Mouse (Mus musculus): ENCODE results near the gene Psmb5. TPM values are rescaled to one million over a fixed set of nuclear protein-coding genes. Genes with fewer than 3 reads are reported as not detected.
"Not testable (repeated sequence)": the region's sequence is repeated elsewhere in the genome, so short reads cannot be mapped to it uniquely, and the experiment has no call there.

Psmb5 gene
- polyA plus RNA-seq, 1 experiment from 2014 or later = 420 TPM

GRCm38 (mm10) chr14:54623334-54623733 lies 5.5 kb upstream of the Psmb5 start:
- Histone ChIP-seq H3K36me3 (ENCODE audit: control insufficient read depth, insufficient read depth, low read length) (no peaks in the 10 kb centered on the region), H3K4me2 (replicated peaks; ENCODE audit: low read depth, low read length) (no peak overlapping the region), H3K4me3 (ENCODE audit: low read length) (no peak overlapping the region), H3K4me1 (ENCODE audit: control insufficient read depth, insufficient read depth, low read length) (no peaks in the 10 kb centered on the region), H3K27me3 (ENCODE audit: control insufficient read depth, insufficient read depth, low read length) (no peaks in the 10 kb centered on the region), H3K27ac (ENCODE audit: low read depth, low read length) (no peak overlapping the region), H3K9me3 (ENCODE audit: control insufficient read depth, low read length) (no peaks in the 10 kb centered on the region), H3K9ac (ENCODE audit: low read depth, low read length) (no peak overlapping the region)
- WGBS = 85% methylated on average over 6 of the region's 6 CpGs
- no peak for ATAC-seq (ENCODE audit: low FRiP score, low TSS enrichment)

GRCm38 (mm10) chr14:54621133-54621532 lies 3.3 kb upstream of the Psmb5 start, which contains the start of gene Psmb11:
Psmb11 (plus strand) TSS chr14:54621433.
- Histone ChIP-seq H3K4me3 (ENCODE audit: low read length) (no peak within 1 kb of the TSS), H3K27ac (ENCODE audit: low read depth, low read length) (no peak within 1 kb of the TSS), H3K27me3 (ENCODE audit: control insufficient read depth, insufficient read depth, low read length) (no peaks in the 10 kb centered on the region), H3K9ac (ENCODE audit: low read depth, low read length) (no peak within 1 kb of the TSS), H3K4me1 (ENCODE audit: control insufficient read depth, insufficient read depth, low read length) (peaks cover 7% of the 10 kb centered on the region), H3K4me2 (replicated peaks; ENCODE audit: low read depth, low read length) (no peak within 1 kb of the TSS), H3K9me3 (ENCODE audit: control insufficient read depth, low read length) (no peaks in the 10 kb centered on the region), H3K36me3 (ENCODE audit: control insufficient read depth, insufficient read depth, low read length) (peaks cover 3% of the 10 kb centered on the region; the same call in 1 of the 2 replicates)
- no peak for ATAC-seq (ENCODE audit: low FRiP score, low TSS enrichment)
- WGBS = 87% methylated on average over 1 of the region's 1 CpGs

GRCm38 (mm10) chr14:54617152-54617896 lies 498 bp downstream of the Psmb5 start:
- 2% methylated on average over 37 of the region's 38 CpGs for WGBS
- Histone ChIP-seq H3K9me3 (ENCODE audit: control insufficient read depth, low read length) (no peaks in the 10 kb centered on the region), H3K4me2 (replicated peaks; ENCODE audit: low read depth, low read length) (peak overlapping the region; percentile 62), H3K4me1 (ENCODE audit: control insufficient read depth, insufficient read depth, low read length) (peaks cover 7% of the 10 kb centered on the region), H3K27ac (ENCODE audit: low read depth, low read length) (peak overlapping the region; percentile 24; the same call in 1 of the 2 replicates), H3K27me3 (ENCODE audit: control insufficient read depth, insufficient read depth, low read length) (no peaks in the 10 kb centered on the region), H3K36me3 (ENCODE audit: control insufficient read depth, insufficient read depth, low read length) (peaks cover 28% of the 10 kb centered on the region), H3K9ac (ENCODE audit: low read depth, low read length) (peak overlapping the region; percentile 81), H3K4me3 (ENCODE audit: low read length) (peak overlapping the region; percentile 82)
- ATAC-seq (ENCODE audit: low FRiP score, low TSS enrichment) = peak; percentile 65

GRCm38 (mm10) chr14:54616226-54616825 lies 1.5 kb downstream of the Psmb5 start:
- H3K9me3 ChIP-seq (ENCODE audit: control insufficient read depth, low read length) = no peaks in the 10 kb centered on the region
- no peaks in the 10 kb centered on the region for H3K27me3 ChIP-seq (ENCODE audit: control insufficient read depth, insufficient read depth, low read length)
- no peak overlapping the region for H3K9ac ChIP-seq (ENCODE audit: low read depth, low read length)
- H3K4me2 ChIP-seq (replicated peaks; ENCODE audit: low read depth, low read length) = no peak overlapping the region
- H3K27ac ChIP-seq (ENCODE audit: low read depth, low read length) = no peak overlapping the region
- 93% methylated on average over 16 of the region's 16 CpGs for WGBS
- H3K4me1 ChIP-seq (ENCODE audit: control insufficient read depth, insufficient read depth, low read length) = peaks cover 7% of the 10 kb centered on the region
- ATAC-seq (ENCODE audit: low FRiP score, low TSS enrichment) = no peak
- peaks cover 36% of the 10 kb centered on the region for H3K36me3 ChIP-seq (ENCODE audit: control insufficient read depth, insufficient read depth, low read length)
- H3K4me3 ChIP-seq (ENCODE audit: low read length) = 0 out of 2 replicates have a peak overlapping the region, but pooled peaks have one; percentile 82

GRCm38 (mm10) chr14:54614130-54614529 lies 3.7 kb downstream of the Psmb5 start:
- not testable (repeated sequence) for ATAC-seq (ENCODE audit: low FRiP score, low TSS enrichment); H3K4me3 ChIP-seq (ENCODE audit: low read length); H3K4me2 ChIP-seq (replicated peaks; ENCODE audit: low read depth, low read length); H3K9ac ChIP-seq (ENCODE audit: low read depth, low read length); H3K9me3 ChIP-seq (ENCODE audit: control insufficient read depth, low read length); H3K27ac ChIP-seq (ENCODE audit: low read depth, low read length); H3K4me1 ChIP-seq (ENCODE audit: control insufficient read depth, insufficient read depth, low read length); H3K27me3 ChIP-seq (ENCODE audit: control insufficient read depth, insufficient read depth, low read length)
- H3K36me3 ChIP-seq (ENCODE audit: control insufficient read depth, insufficient read depth, low read length) = peaks cover 38% of the 10 kb centered on the region
- WGBS = 88% methylated on average over 13 of the region's 16 CpGs

- no peak for ATAC-seq (ENCODE audit: low FRiP score, low TSS enrichment)
- no peak overlapping the region for H3K27ac ChIP-seq (ENCODE audit: low read depth, low read length)
- 85% methylated on average over 6 of the region's 6 CpGs for WGBS
- H3K4me1 ChIP-seq (ENCODE audit: control insufficient read depth, insufficient read depth, low read length) = no peaks in the 10 kb centered on the region
- H3K4me3 ChIP-seq (ENCODE audit: low read length) = no peak overlapping the region
- H3K27me3 ChIP-seq (ENCODE audit: control insufficient read depth, insufficient read depth, low read length) = no peaks in the 10 kb centered on the region
- H3K9me3 ChIP-seq (ENCODE audit: control insufficient read depth, low read length) = no peaks in the 10 kb centered on the region
- H3K36me3 ChIP-seq (ENCODE audit: control insufficient read depth, insufficient read depth, low read length) = peaks cover 32% of the 10 kb centered on the region
- H3K9ac ChIP-seq (ENCODE audit: low read depth, low read length) = no peak overlapping the region
- H3K4me2 ChIP-seq (replicated peaks; ENCODE audit: low read depth, low read length) = no peak overlapping the region
Measured at GRCm38 (mm10) chr14:54610648-54611047, 7.2 kb downstream of the Psmb5 start.

- Histone ChIP-seq H3K4me1 (ENCODE audit: control insufficient read depth, insufficient read depth, low read length) (no peaks in the 10 kb centered on the region), H3K27me3 (ENCODE audit: control insufficient read depth, insufficient read depth, low read length) (no peaks in the 10 kb centered on the region), H3K4me2 (replicated peaks; ENCODE audit: low read depth, low read length) (no peak overlapping the region), H3K36me3 (ENCODE audit: control insufficient read depth, insufficient read depth, low read length) (peaks cover 25% of the 10 kb centered on the region), H3K27ac (ENCODE audit: low read depth, low read length) (no peak overlapping the region), H3K9ac (ENCODE audit: low read depth, low read length) (no peak overlapping the region), H3K9me3 (ENCODE audit: control insufficient read depth, low read length) (no peaks in the 10 kb centered on the region), H3K4me3 (ENCODE audit: low read length) (no peak overlapping the region)
- WGBS = 87% methylated on average over 4 of the region's 4 CpGs
- no peak for ATAC-seq (ENCODE audit: low FRiP score, low TSS enrichment)
Measured at GRCm38 (mm10) chr14:54609962-54610361, 7.9 kb downstream of the Psmb5 start.

- H3K4me1 ChIP-seq (ENCODE audit: control insufficient read depth, insufficient read depth, low read length) = 0 out of 2 replicates have a peak, but pooled peaks cover 6% of the 10 kb centered on the region
- ATAC-seq (ENCODE audit: low FRiP score, low TSS enrichment) = no peak
- no peaks in the 10 kb centered on the region for H3K27me3 ChIP-seq (ENCODE audit: control insufficient read depth, insufficient read depth, low read length)
- H3K27ac ChIP-seq (ENCODE audit: low read depth, low read length) = no peak overlapping the region
- 74% methylated on average over 4 of the region's 4 CpGs for WGBS
- peaks cover 22% of the 10 kb centered on the region for H3K36me3 ChIP-seq (ENCODE audit: control insufficient read depth, insufficient read depth, low read length)
- no peaks in the 10 kb centered on the region for H3K9me3 ChIP-seq (ENCODE audit: control insufficient read depth, low read length)
- no peak overlapping the region for H3K4me2 ChIP-seq (replicated peaks; ENCODE audit: low read depth, low read length)
- H3K4me3 ChIP-seq (ENCODE audit: low read length) = no peak overlapping the region
- no peak overlapping the region for H3K9ac ChIP-seq (ENCODE audit: low read depth, low read length)
Measured at GRCm38 (mm10) chr14:54609245-54609644, 8.6 kb downstream of the Psmb5 start.

- peaks cover 15% of the 10 kb centered on the region; the same call in 1 of the 2 replicates for H3K4me1 ChIP-seq (ENCODE audit: control insufficient read depth, insufficient read depth, low read length)
Measured at GRCm38 (mm10) chr14:54607226-54607625, 10.6 kb downstream of the Psmb5 start.

More at GRCm38 (mm10) chr14:54607226-54607625, 10.6 kb downstream of the Psmb5 start:
- no peak for ATAC-seq (ENCODE audit: low FRiP score, low TSS enrichment)
- H3K9me3 ChIP-seq (ENCODE audit: control insufficient read depth, low read length) = no peaks in the 10 kb centered on the region
- H3K36me3 ChIP-seq (ENCODE audit: control insufficient read depth, insufficient read depth, low read length) = peaks cover 10% of the 10 kb centered on the region
- no peak overlapping the region for H3K4me3 ChIP-seq (ENCODE audit: low read length)
- WGBS = 49% methylated on average over 8 of the region's 8 CpGs
- H3K27ac ChIP-seq (ENCODE audit: low read depth, low read length) = no peak overlapping the region
- no peaks in the 10 kb centered on the region for H3K27me3 ChIP-seq (ENCODE audit: control insufficient read depth, insufficient read depth, low read length)
- H3K4me2 ChIP-seq (replicated peaks; ENCODE audit: low read depth, low read length) = no peak overlapping the region
- H3K9ac ChIP-seq (ENCODE audit: low read depth, low read length) = no peak overlapping the region

All from kidney, embryonic 14.5 days (tissue).